Mouse (Mus musculus) heart, embryonic 13.5 days (tissue): Measurements from ENCODE around the gene Ccdc134. TPM values are rescaled to one million over a fixed set of nuclear protein-coding genes. Genes with fewer than 3 reads are reported as not detected.

Experiments
- ATAC-seq: fragments of 200-750 bp; cut with Nextera tagmentation; 2 replicates; pipeline ENCODE4 v1.8.0; 2017; ENCODE audit warnings: moderate TSS enrichment; ENCODE audit not compliant: insufficient number of reproducible peaks, low FRiP score, low TSS enrichment; ENCODE audit errors: extremely low read depth
- H3K27ac ChIP-seq: fragments of 300-500 bp; sonication (generic); replicated peaks from 2 replicates; pipeline ENCODE4 v1.5.1; 2015; ENCODE audit warnings: moderate library complexity, mild to moderate bottlenecking, inconsistent platforms
- H3K27me3 ChIP-seq: fragments of 300-500 bp; sonication (generic); replicated peaks from 2 replicates; pipeline ENCODE4 v1.6.1; 2015; ENCODE audit warnings: mild to moderate bottlenecking, inconsistent platforms
- H3K36me3 ChIP-seq: fragments of 300-500 bp; sonication (generic); 2 replicates; pipeline ENCODE4 v1.6.1; 2015; ENCODE audit warnings: mild to moderate bottlenecking, inconsistent platforms
- H3K4me1 ChIP-seq: fragments of 300-500 bp; sonication (generic); 2 replicates; pipeline ENCODE4 v1.6.1; 2015; ENCODE audit warnings: inconsistent platforms
- H3K4me2 ChIP-seq: fragments of 300-500 bp; sonication (generic); 2 replicates; pipeline ENCODE4 v1.6.1; 2015; ENCODE audit warnings: inconsistent platforms, mild to moderate bottlenecking, moderate library complexity
- H3K4me3 ChIP-seq: fragments of 300-500 bp; sonication (generic); 2 replicates; pipeline ENCODE4 v1.5.1; 2015; ENCODE audit warnings: moderate library complexity, mild to moderate bottlenecking, inconsistent platforms
- H3K9ac ChIP-seq: fragments of 300-500 bp; sonication (generic); 2 replicates; pipeline ENCODE4 v1.6.1; 2015; ENCODE audit warnings: inconsistent platforms, mild to moderate bottlenecking, moderate library complexity
- H3K9me3 ChIP-seq: fragments of 300-500 bp; sonication (generic); 2 replicates; pipeline ENCODE4 v1.6.1; 2016; ENCODE audit warnings: inconsistent platforms
- WGBS: fragments of 180-500 bp; shearing (Covaris S2); methylation state at CpG from one replicate; pipeline ENCODE4 v1.1.7; 2015; ENCODE audit warnings: mixed read lengths; 5-methylcytosine and 5-hydroxymethylcytosine counted together
- polyA plus RNA-seq: library from polyadenylated mRNA; unstranded; fragments of >200 nt; fragmentation: Nextera tagmentation; extraction: Ambion mirVana; gene quantifications from 2 replicates; pipeline ENCODE4 v1.2.1, GENCODE M21; 2015

Ccdc134 gene
- polyA plus RNA-seq, 1 experiment from 2014 or later, result 9.0 TPM

DNA sequence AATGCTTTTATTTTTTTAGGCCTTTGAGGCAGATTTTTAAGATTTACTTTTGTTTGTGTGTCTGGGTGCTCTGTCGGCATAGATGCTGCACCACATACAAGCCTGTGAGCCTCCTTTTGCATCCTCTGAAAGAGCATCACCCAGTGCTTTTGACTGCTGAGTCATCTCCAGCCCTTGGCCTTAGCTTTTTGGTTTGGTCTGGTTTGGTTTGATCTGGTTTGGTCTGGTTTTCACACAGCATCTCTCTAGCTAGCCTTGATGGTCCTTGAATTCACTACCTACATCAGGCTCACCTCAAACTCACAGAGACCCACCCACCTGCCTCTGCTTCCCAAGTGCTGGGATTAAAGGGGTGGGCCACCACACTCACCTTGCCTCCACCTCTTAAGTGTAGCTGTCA is 60.2 kb downstream of the Ccdc134 start:
- H3K9me3 ChIP-seq, result no peaks in the 10 kb centered on the region
- H3K27ac ChIP-seq, result no peak overlapping the region
- H3K4me1 ChIP-seq, result peaks cover 51% of the 10 kb centered on the region
- H3K9ac ChIP-seq, result no peak overlapping the region
- peaks cover 87% of the 10 kb centered on the region for H3K36me3 ChIP-seq
- no peak for ATAC-seq
- H3K27me3 ChIP-seq, result peaks cover 27% of the 10 kb centered on the region; the same call in 1 of the 2 replicates
- 95% methylated on average over 1 of the region's 1 CpGs for WGBS
- H3K4me3 ChIP-seq, result no peak overlapping the region
- no peak overlapping the region for H3K4me2 ChIP-seq

DNA sequence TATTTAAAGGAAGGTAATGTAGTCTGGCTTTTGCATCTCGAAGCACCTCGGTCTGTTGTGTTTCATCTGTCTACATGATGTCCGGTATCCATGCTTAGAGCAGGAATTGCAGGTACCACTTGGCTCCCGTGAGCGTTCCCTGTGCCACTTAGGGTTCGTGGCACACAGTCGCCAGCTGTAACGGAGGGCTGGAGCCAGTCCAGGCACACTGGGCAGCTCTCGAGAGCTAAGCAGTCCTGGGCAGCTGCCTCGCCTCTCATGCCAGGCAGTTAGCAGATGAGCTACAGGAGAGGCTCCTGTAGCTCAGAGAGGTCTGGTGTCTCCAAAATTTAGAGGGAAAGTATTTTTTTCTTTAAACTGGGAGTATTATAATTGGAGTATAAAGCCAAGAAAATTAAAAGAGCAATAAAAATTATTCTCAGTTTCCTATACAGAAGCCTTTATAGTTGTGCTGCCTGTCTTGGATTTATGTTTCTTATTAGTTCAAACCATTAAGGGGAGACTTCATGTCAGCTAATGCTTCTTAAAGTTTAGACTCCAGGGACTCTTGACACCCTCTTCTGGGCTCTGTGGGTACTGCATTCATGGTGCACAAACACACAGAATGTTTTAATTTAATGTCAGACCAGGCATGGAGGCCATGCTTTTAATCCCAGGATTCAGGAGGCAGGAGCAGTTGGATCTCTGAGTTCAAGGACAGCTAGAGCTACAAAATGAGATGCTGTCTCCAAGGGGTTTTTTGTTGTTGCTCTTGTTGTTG is 60.9 kb downstream of the Ccdc134 start:
- Histone ChIP-seq H3K9me3 (no peaks in the 10 kb centered on the region), H3K27me3 (peaks cover 22% of the 10 kb centered on the region; the same call in 1 of the 2 replicates), H3K4me1 (peaks cover 44% of the 10 kb centered on the region), H3K9ac (no peak overlapping the region), H3K4me3 (no peak overlapping the region), H3K36me3 (peaks cover 87% of the 10 kb centered on the region), H3K4me2 (no peak overlapping the region), H3K27ac (no peak overlapping the region)
- 91% methylated on average over 10 of the region's 10 CpGs for WGBS
- no peak for ATAC-seq

Other genes starting within 250 kb of the Ccdc134 start
- 128 and 146 TPM in 2 replicates for gene Polr3h, start 201.7 kb upstream of the Ccdc134 start, polyA plus RNA-seq
- 5.9 and 7.0 TPM in 2 replicates for gene Csdc2, start 191.2 kb upstream of the Ccdc134 start, polyA plus RNA-seq
- 17.9 and 20.2 TPM in 2 replicates for gene Pmm1, start 167.0 kb upstream of the Ccdc134 start, polyA plus RNA-seq
- gene 1700029P11Rik, start 147.4 kb upstream of the Ccdc134 start, polyA plus RNA-seq, result not detected in 2 replicates
- gene Xrcc6, start 140.1 kb upstream of the Ccdc134 start, polyA plus RNA-seq, result 71.3 and 72.9 TPM in 2 replicates
- 19.1 and 20.0 TPM in 2 replicates for gene Desi1, start 94.1 kb upstream of the Ccdc134 start, polyA plus RNA-seq
- 167 and 192 TPM in 2 replicates for gene Snu13, start 80.3 kb upstream of the Ccdc134 start, polyA plus RNA-seq
- gene 4930407I10Rik, start 68.8 kb upstream of the Ccdc134 start, polyA plus RNA-seq, result not detected in 2 replicates
- gene Mei1, start 57.9 kb upstream of the Ccdc134 start, polyA plus RNA-seq, result not detected in 2 replicates
- gene Srebf2, start 19.3 kb downstream of the Ccdc134 start, polyA plus RNA-seq, result 89.4 and 92.6 TPM in 2 replicates
- 0.17 and 0.21 TPM in 2 replicates for gene Shisa8, start 84.9 kb downstream of the Ccdc134 start, polyA plus RNA-seq
- 0.15 TPM in 1 of 2 replicates, not detected in the other for gene Tnfrsf13c, start 96.4 kb downstream of the Ccdc134 start, polyA plus RNA-seq
- 61.5 and 71.1 TPM in 2 replicates for gene Cenpm, start 116.8 kb downstream of the Ccdc134 start, polyA plus RNA-seq
- gene 1500009C09Rik, start 124.5 kb downstream of the Ccdc134 start, polyA plus RNA-seq, result 0.09 TPM in 1 of 2 replicates, not detected in the other
- 4.5 and 6.0 TPM in 2 replicates for gene Sept3, start 147.0 kb downstream of the Ccdc134 start, polyA plus RNA-seq
- gene Wbp2nl, start 171.0 kb downstream of the Ccdc134 start, polyA plus RNA-seq, result 0.37 and 0.49 TPM in 2 replicates
- 42.2 and 44.7 TPM in 2 replicates for gene Naga, start 211.0 kb downstream of the Ccdc134 start, polyA plus RNA-seq
- 9.2 TPM in 2 replicates for gene Pheta2, start 211.0 kb downstream of the Ccdc134 start, polyA plus RNA-seq
- 334 and 366 TPM in 2 replicates for gene Smdt1, start 211.0 kb downstream of the Ccdc134 start, polyA plus RNA-seq
- gene Ndufa6, start 226.4 kb downstream of the Ccdc134 start, polyA plus RNA-seq, result 473 and 541 TPM in 2 replicates